Mouse (Mus musculus): ENCODE data around the gene Ccr7.

The Ccr7 gene

DNA sequence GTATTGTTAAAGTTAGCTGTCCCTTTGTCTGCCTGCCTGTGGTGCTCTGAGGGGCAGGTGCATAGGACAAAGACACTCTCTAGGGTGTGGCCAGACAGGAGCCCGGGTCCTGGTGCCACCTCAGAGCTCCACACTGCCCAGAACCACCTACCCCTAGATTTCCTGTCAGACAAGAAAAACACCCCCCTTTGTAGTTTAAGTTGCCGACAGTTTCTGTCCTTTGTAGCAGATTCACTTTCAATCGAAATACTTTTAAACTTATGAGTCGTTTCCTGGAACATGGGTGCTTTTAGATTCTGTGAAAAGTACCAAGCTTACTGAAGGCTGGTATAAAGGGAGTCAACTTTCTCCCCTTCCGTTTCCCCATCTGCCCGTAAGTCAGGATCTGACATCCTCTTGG is 38.9 kb downstream of the Ccr7 start:
- DNase-seq (ENCODE audit: low spot score in 2 of 2): no peak

DNA sequence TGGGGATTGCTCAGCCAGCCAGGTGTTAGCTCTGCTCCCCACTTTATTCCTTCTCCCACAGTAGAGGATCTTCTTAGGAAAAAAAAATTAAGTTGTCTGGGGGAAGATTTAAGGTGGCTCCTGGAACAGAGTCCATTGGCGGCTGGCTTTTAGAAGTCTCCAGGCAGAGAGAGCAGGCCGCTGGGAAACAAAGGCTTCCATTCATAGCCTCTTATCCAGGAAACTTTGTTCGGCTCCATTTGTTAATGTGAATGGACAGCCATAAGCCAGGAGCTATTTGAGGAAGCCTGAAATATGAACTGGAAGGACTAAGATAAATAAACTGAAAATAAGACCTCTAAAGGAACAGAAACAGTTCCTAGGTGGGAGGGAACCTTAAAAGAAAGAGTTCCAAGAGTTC is 41.8 kb downstream of the Ccr7 start:
- DNase-seq (ENCODE audit: low spot score in 2 of 2): no peak

DNA sequence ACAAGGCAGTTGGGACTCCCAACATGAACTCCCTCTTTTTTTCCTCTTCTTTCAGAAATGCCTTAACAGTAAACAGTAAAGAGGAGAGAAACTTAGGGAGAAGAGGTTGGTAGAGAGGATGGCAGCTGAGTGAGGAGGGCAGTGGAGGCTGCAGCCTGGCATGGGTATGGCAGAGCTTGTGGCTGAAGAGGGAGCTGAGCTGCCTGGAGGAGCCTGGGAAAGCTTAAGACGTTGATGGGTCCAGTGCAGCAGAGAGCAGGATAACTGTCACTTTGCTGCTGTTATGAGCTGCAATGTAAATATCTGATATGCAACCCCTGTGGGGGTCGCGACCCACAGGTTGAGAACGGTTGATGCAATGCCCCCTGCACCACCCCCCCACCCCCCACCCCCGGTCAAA is 42.2 kb downstream of the Ccr7 start:
- no peak for DNase-seq (ENCODE audit: low spot score in 2 of 2)

DNA sequence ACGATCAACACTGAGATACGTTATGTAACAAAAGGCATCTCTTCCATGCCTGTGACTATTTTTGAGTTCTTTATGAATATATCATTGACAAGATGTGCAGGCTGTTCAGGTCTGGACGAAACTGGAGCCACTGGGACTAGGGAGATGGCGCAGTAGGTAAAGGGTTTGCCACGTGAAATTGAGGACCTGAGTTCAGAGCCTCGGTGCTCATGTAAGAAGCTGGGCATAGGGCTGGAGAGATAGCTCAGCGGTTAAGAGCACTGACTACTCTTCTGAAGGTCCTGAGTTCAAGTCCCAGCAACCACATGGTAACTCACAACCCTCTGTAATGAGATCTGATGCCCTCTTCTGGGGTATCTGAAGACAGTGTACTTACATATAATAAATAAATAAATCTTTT is 43.2 kb downstream of the Ccr7 start:
- no peak for DNase-seq (ENCODE audit: low spot score in 2 of 2)

DNA sequence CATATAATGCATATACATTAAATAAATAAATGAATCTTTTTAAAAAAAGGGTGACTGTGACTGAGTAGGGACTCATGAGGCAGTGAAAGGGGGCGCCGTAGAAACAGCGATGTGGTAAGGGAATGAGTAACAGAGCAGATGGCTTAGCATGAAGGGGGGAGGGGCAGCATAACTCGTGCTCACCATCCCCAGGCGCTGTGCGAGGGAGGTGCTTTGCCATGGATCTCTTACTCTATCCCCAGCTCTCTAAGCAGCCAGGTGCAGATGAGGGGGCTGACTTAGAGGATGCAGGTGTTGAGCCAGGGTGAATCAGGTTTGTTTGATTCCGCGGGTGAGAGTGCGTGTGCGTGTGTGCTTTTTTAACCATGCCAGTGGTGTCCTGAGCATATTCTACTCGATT is 43.7 kb downstream of the Ccr7 start:
- DNase-seq (ENCODE audit: low spot score in 2 of 2): peak in 1 of 2 experiments; percentile 60

DNA sequence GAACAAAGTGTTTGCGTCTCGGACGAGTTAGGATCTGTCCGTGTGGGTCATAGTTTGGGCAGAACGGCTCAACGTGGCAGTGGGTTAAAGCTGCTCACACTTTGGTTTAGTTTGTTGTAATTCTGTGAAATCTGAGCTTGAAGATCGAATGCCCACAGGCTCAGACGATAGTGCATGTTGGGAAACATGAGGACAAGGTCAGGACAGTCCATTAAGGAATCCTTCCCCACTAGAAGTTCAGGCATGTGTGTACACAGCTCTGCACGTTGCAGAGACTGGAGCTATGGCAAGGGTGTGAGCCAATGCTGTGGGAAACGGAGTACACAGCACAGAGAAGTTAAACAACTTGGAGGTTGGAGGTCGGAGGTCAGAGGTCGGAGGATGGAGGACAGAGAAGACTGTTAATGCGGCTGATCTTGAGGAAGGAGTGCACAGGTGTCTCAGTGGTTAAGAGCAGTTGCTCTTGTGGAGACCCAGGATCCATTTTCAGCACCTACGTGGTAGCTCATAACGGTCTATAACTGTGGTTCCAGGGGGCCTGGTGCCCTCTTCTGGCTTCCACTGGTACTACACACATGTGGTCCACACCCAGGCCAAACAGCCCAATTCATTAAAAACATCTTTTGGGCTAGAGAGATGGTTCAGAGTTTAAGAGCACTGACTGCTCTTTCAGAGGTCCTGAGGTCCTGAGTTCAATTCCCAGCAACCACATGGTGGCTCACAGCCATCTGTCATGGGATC is 44.3 kb downstream of the Ccr7 start:
- DNase-seq (ENCODE audit: low spot score in 2 of 2): no peak

DNA sequence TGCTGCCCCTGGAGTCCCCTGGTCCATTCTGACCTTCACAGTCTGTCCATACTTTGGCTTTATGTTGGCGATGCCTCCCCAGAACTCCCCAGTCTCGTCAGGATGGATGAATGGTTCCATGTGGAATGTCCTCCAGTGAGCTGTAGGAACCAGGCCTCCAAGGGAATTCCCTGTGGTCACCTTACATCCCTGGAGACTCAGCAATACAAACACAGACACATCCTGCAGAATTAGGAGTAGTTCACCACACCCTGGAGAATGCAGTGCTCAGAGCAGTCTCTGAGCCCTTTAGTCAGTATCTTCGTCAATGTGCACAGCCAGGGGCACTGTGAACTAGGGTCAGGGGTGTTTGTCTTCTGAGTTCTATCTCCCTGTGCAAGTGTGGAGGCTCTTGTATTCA is 46.6 kb downstream of the Ccr7 start:
- DNase-seq (ENCODE audit: low spot score in 2 of 2): no peak

DNA sequence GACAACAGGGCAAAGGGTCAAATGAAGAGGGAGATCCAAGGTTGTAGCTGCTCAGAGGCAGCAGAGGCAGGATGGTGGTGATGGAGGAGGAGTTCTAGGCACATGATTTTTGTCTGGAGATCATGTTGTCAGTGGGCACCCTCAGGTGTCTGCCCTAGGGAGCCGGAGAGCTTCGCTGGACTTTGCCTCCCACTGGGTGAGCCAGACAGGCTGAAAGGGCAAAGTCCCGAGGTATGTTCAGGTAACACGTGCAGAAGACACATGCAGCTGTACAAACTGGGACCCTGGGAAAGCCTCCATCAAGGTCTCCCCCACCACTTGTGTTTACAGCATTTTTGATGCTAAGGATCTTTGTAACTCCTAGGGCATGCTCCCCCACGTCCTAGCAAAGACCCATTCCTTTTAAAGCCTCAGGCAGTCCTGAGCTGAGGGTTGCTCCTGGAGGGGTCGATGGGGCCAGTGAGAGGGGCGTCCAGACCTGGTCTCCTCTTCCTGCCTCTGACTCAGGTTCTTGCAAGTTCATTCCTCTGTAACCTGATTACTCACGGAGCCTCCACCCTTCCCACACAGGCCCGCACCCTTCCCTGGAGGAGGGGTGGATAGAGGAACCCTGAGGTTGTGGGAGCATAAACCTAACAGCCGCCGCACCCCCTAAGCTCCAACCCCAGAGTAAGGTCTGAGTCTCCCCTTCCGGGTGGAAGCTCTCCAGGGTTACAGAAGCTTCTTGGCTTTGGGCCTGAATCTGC is 48.7 kb downstream of the Ccr7 start:
- no peak for DNase-seq (ENCODE audit: low spot score in 2 of 2)

DNA sequence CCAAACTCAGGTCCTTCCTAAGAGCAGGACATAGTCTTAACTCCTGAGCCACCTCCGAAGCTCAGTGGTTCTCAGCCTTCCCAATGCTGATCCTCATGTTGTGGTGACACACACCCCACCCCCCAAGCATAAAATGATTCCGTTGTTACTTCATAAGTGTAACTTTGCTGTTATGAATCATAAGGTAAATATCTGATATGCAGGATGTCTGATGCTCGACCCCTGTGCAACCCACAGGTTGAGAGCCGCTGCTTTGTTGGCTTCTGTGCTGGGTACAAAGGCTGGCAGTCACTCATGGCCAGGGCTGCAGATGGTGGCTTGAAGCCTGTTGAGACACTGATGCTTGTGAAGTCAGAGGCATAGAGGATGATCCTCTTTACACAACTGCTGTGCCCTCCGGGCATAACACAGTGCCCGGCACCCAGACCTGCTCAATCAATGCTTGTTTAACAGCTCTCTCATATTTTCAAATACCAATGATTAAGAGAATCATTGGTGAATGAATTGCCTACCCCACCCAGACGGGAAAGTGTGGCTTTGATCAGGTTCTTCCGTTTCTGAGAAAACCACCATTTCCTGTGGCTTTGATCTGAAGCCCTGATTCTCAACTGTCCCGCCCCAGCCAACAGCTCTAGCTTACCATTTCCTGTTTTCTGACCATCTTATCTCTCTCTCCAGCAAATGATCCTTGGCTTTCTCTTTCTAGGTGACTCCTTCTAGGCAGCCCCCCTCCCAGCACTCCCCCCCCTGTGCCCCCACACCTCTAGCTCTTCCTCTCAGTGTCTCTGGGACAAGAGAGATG is 50.1 kb downstream of the Ccr7 start:
- DNase-seq (ENCODE audit: low spot score in 2 of 2): no peak

DNA sequence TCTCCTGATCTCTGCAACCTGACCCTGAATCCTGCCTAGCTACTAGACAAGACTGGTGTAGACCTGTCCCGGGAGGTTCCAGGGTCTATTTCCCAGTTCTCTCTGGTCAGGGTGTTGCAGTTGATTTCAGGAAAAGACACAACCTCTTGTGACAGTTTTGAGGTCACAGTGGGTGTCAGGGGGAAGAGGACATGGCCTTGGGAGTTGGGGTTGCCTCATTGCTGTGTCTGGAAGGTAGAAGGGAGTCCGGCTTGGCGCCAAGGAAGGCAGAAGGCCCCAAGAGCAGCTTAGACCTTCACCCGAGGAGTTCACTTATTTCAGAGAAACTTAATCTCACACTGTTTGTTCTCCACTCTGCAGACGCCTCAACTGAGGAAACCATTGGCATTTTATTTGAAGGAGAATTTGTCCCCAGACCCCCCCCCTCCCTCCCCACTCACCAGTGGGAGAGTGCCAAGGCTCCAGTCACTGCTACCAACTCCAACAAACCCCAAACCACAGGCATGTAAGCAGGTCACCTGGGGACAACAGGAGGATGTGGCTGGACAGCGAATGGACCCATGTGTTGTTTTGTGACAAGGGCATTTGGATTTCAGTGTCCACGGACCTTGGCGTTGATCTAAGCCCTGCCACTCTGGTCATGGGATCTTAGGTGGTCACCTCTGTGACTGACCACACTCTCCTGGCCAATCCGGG is 52.2 kb downstream of the Ccr7 start:
- no peak for DNase-seq (ENCODE audit: low spot score in 2 of 2)

DNA sequence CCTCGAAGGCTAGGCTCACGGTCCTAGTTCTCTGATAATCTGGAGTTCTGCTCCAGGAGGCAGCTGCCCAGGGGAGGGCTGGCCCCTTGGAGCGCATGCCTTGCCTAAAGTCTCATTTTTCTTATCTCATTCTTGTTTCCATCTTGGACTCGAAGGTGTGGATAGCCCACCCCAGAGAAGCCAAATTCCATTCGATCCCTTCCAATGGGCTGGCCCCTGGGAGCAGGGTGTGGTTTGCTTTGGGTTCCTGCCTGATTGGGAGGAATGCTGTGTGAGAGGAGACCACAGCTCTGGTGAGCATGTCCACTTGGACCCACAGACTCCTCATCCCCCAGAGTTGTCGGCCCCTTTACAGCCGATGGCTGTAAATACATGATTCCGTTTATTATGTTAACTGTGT is 53.2 kb downstream of the Ccr7 start:
- no peak for DNase-seq (ENCODE audit: low spot score in 2 of 2)

DNA sequence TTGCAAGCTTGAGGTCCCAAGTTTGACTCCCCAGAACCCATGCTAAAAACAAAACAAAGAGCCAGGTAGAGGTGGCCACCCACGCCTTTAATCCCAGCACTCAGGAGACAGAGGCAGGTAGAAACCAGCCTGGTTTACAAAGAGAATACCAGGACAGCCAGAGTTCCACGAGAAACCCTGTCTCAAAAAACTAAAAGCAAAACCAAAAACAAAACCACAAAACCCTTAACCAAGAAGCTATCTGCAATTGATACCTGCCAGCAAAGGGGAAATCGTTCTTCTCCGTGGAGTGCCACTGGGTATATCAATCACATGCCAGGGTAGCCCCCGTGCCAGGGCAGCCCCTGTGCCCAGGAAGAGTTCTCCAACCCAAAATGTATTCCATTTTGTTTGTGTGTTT is 54.7 kb downstream of the Ccr7 start:
- no peak for DNase-seq (ENCODE audit: low spot score in 2 of 2)

DNA sequence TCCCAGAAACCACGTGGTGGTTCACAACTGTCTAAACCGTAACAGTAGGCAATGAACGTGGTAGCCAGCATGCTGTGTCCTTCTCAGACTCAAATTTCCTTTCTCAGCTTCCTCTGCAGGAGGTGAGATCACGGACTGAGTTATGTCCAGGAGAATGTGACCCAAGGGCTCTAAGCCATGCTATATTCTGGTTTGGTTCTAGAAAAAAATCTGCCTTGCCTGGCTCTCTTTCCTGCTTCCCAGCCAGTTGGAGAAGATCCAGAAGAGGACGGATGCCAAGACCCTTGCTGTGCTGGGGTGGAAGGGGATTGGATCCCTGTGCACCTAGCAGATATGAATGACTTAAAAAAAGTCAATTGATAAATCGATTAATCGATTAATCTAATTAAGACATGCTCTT is 55.4 kb downstream of the Ccr7 start:
- no peak for DNase-seq (ENCODE audit: low spot score in 2 of 2)

DNA sequence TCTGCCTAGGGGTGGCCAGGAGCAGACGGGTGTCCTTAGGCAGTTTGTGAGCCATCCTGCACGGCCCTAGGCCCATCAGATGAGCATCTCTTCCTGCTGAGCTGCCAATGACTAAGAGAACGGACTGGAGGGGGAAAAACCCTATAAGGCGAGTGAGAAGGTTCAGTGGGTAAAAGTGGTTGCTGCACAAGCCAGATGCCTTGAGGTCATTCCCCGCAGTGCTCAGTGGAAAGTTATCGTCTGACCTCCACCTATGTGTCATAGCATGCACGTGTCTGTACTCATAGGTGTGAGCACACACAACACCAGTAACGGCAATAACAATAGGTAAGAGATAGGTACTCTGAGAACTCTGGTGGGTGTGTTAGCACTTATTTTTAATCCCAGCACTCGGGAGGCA is 56.0 kb downstream of the Ccr7 start:
- no peak for DNase-seq (ENCODE audit: low spot score in 2 of 2)

DNA sequence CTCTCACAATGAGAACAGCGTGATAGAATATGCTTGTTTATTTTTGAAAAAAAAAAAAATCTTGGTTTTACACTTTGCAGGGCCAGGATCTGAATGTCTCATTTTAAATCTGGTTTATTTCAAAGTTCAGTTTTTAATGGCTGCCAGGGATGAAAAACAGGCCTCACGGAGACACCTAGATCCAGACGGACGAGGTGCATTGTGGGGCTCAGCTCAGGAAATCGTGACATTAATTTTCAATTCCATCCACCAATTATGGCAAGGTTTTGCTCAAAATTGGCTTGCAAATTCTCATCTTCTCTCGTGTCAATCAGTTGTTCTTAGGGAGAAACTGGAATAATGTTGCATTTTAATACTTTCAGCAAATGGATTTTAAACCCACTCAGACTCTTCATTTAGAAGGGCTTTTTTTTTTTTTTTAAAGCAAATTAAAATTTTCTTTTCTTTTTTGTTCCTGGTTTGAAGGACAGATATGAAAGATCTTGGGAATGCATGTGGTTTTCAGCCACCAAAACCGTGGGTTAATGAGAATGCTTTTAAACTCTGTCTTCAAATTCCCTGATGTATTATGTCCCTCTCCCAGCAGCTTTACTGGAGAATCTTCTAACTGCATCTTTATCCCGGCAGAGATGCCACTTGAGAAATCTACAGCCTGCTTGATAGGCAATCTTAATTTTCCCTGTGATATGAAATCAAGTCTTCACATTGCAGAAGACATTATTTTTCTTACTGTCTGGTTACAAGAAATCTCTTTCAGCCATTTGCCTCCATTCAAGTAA is 57.7 kb downstream of the Ccr7 start:
- no peak for DNase-seq (ENCODE audit: low spot score in 2 of 2)

DNA sequence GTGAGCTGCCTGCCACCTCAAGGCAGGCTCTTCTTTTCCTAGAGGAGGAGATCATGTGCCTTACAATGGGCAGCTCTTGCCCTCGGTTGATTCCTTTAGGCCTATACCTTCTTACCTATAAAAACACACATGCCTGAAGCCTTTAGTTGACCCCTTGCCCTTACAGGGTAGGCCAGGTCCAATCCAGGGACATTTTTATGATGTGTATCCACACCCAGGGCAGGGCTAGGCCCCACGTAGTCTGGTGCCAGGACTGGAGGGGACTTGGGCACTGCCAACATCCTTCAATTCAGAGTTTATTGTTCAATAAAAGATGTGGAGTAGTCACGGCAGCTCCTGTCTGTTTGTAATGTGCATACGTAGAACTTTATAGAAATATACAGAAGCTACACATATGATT is 58.5 kb downstream of the Ccr7 start:
- DNase-seq (ENCODE audit: low spot score in 2 of 2): no peak

DNA sequence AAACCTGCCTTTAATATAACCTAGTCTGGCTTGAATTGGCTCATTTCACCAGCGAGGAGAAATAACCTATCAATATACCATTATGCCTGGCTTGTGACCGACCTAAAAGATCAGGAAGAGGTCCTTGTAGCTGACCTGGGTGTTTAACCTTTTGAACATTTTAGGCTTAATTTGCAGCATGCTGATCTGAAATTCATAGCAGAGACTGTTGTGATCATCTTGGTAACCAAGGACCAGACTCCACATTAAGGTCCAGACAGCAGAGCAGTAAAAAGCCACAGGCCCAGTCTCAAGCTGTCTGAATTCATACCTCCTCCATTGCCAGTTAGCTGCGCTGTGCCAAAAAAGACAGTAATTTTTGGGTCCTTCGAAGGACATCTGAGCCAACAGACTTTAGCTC is 59.1 kb downstream of the Ccr7 start:
- no peak for DNase-seq (ENCODE audit: low spot score in 2 of 2)

DNA sequence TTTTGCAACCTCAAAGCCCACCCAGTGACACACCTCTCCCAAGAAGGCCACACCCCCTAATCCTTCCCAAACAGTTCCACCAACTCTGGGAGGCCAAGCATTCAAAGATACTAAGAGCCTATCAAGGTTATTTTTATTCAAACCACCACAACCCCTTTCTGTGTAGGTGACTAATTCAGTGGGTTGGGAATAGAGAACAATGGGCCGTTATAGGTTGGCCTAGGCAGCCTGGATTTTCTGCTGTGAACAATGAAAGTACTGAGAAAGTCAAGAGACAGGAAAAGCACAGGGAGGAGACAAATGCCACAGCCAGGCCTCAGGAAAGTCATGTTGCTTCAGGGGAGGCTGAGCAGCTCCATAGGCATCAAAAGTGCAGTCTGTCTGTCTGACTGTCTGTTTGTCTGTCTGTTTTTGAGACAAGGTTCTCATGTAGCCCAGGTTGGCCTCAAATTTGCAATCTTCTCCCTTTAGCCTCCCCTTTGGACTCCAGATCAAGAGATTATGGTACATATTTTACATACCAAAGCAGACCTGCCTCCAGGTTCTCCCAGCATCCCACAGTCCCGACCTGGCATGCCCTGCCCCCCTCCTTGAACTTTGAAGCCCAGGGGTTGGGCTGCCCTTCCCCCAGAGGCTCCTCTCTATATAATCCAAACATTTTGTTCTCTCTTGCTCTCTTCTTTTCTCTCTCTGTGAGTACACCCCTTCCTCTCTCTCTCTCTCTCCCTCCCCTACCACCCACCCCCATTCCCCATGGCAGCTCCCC is 59.8 kb downstream of the Ccr7 start:
- no peak for DNase-seq (ENCODE audit: low spot score in 2 of 2)
